Mouse (Mus musculus): ENCODE measurements around the gene Gm4450.
"Not testable (repeated sequence)": the region's sequence is repeated elsewhere in the genome, so short reads cannot be mapped to it uniquely, and the experiment has no call there.

GRCm38 (mm10) chr3:98404268-98404895 is 52.5 kb downstream of the Gm4450 start:
- TF ChIP-seq CTCF (IDR thresholded peaks at IDR 0.05; ENCODE audit: low read depth, low read length); POLR2A (IDR thresholded peaks at IDR 0.05; ENCODE audit: insufficient read depth, low read length): not testable (repeated sequence)
